Mouse (Mus musculus) lung, postnatal 25 days (tissue): ENCODE data around the gene Cdyl.

Experiments
- DNase-seq: peaks from one replicate; pipeline ENCODE4 v3.0.0; 2022; ENCODE audit warnings: low spot score

Gene Cdyl

DNA sequence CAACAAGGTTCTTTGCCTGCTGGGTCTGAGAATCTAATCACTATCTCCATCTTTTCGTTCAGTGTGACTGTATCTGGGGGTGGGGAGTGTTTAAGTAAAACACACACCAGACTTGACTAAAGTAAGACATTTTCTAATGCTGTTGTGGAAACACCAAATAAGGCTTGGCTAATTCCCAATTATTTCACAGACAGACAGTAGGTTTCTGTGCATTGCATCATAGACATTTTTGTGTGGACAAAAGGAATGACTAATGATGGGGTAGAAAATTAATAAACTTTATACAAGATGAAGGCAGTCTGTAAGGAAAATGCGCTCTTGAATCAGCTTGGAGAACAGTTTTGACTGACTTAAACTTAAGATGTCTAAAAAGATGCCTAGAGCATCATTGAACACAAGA, 100.7 kb downstream of the Cdyl start:
- DNase-seq, result no peak

DNA sequence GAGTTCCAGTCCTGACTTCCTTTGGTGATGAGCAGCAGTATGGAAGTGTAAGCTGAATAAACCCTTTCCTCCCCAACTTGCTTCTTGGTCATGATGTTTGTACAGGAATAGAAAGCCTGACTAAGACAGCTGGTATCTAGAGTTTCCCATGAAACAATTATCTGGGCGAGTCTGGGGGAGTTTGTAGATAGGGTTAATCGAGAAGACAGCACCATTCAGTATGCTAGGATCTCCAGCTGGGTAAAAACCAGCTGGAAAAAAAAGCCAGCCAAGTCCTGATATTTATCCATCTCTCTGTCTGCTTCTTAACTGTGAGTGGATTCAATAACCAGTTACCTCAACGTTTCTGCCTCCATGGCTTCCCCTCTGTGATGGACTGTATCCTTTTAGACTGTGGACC, 104.9 kb downstream of the Cdyl start:
- DNase-seq, result no peak

DNA sequence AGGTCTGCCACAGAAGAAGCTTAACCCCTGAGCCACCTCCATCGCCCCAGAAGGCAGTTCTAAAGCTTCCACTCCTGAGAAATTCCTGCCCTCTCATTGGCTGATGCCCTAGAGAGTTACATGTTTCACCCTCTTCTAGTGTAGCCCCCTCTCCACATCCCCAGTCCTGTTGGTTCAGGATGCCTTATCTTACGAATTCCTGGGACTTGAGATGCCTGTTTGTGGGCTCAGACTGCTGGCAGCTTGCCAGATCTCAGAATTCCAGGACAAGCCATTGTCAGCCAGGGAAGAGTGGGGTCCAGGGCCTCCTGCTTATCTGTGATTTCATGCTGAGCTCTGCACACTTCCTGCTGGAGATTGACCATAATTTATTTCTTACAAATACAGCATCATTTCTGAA, 106.2 kb downstream of the Cdyl start:
- no peak for DNase-seq

DNA sequence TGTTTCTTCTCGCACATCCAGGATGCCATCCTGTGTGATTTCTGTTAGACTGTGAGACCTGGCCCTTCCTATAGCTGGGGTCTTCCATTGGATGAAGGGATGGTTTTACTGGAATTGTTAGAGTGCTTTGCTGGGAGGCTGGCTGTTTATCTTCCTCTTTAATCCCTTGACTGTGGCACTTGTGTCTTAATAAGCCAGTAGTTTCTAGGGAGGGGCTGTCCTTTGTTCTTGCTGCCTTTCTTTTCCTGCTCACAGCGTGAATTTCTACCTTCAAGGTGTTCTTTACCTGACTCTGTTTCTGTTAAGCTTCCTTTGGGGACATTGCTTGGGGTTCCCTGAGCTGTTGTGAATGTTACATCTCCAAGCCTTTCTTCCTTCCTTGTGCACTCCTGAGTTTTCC, 110.0 kb downstream of the Cdyl start:
- no peak for DNase-seq

DNA sequence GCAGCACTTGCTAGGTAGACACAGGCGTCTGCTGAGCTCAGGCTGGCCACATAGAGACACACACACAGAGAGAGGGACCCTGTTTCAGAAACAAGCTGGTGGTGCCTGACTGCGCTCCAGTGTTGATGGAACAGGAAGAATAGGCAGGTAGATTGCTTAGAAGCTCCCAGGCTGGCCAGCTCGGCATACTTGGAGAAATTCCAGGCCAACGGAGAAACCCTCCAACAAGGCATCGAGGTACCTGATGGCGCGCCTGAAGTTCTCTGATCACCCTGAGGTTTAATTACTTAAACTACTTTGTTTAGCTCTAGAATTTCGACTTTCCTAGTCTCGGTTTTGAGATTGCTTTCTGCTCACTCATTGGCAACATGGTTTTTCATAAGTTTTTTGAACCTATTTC, 110.8 kb downstream of the Cdyl start:
- DNase-seq, result no peak

DNA sequence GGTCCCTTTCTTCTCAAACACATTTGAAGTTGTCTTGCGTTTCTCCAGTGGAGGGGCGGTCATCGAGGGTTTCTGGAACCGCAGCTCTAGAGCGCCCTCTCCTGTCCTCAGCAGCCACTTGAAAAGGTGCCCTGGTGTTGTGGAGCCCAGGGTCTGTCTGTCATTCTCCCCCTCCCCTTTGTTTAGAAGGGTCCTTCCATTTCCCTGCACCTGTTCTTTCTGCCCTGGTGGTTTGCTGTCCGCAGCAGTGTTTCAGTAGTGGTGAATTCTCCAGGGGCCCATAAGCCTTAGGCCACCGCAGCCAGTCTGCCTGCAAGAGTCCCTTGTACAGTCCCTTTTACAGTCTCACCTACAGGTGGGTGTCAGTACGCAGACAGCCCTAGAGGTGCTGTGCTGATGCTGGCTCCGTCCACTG, 112.3 kb downstream of the Cdyl start:
- peak; percentile 35 for DNase-seq

DNA sequence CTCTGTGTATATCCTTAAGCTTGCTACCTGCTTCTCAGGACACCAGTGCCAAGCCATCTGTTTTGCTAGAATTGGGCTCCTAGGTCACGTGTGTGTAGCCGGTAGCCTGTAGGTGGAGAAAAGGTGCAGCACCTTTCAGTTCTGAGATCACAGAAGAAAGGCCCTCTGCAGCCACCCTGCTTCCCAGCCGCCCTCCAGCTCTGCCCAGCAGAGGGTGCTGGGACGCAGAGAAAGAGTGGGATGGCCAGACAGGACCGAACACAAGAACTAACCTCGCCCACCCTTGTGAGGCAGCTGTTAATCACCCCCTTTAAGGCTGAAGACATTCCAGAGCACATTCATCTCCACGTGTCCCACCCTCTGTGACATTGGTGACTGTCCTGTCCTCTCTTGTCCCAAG, 114.1 kb downstream of the Cdyl start:
- no peak for DNase-seq

DNA sequence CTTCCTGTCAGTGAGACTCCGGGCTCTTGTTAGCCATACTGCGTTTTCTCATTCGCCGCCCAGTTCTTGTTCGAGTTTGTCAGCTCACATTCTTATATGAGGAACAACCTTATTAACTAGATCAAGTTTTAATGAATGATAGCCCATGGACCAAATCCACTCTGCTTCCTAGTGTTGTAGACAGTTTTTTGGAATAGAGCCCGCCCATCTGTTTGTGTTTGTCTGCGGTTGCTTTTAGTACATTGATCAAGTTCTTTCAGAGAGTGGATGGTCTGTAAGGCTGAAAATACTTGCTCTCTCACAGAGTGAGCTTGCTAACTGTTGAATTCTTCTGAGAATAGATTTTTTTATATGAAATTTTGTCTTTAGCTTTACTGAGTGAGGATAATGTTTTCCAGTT, 116.5 kb downstream of the Cdyl start:
- DNase-seq, result no peak

DNA sequence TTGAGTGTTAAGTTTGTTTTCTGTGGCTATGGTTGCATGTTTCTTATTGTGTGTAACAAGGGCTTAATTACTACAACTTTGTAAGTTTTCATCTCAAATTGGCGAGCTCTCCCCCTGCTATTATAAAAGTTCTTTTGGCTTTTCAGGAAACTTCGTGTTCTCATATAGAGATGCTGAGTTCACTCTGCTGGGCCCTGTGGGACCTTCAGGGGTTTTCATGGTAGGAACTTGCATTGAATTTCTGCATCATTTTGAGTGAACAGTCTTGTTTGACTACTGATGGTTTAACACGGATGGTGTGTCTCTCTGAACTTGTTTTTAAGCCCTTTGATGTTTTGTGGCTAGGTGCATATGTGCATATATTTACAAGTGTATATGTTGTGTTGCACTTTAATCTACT, 121.1 kb downstream of the Cdyl start:
- DNase-seq, result no peak

DNA sequence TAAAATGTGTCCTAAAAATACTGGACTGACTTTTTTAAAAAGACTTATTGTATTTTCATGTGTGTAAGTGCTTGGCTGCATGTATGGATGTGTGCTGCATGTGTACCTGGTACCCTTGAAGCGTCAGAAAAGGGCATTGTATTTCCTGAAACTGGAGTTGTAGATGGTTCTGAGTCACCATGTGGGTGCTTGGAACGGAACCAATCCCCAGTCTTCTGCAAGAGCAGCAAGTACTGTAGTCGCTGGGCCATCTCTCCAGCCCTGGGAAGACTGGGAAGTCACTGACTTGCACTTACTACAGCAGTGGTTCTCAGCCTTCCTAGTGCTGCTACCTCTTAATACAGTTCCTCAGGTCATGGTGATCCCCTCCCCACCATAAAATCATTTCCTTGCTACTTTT, 122.1 kb downstream of the Cdyl start:
- no peak for DNase-seq

DNA sequence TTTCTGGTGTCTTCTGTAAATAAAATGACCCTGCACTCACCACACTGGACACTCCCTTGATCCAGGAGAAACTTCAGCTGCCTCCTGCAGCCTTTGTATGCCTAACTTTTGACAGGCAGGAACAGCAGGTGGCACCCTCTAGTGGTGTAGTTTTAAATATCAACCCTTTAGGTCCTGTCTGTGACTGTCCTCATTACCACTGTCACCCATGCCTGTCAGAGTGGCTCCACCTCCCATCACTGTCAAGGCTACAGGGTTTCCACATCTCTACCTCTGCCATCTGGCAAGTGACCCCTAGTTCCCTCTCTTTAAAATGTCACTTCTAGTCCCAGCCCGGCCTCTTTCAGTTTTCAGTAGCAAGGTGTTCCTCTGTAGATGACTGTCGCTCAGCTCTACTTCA, 123.3 kb downstream of the Cdyl start:
- peak; percentile 75 for DNase-seq

DNA sequence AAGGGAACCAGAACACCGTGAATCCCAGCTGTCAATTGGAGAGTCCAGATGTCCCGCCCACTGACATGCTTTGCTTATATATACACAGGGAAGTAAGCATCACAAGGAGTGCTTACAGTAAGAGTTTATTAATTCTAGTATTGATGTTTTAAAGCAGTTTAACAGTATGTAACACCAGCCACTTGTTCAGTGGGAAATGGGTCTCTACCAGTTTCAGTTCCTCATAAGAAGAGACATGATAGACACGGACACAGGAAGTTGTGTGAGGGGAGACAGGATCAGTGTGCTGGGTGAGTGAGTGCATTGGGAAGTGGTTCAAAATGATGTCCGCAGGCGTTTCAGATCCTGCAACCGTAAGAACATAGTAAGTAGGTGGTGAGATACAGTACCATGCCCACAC, 123.9 kb downstream of the Cdyl start:
- DNase-seq, result peak; percentile 44

DNA sequence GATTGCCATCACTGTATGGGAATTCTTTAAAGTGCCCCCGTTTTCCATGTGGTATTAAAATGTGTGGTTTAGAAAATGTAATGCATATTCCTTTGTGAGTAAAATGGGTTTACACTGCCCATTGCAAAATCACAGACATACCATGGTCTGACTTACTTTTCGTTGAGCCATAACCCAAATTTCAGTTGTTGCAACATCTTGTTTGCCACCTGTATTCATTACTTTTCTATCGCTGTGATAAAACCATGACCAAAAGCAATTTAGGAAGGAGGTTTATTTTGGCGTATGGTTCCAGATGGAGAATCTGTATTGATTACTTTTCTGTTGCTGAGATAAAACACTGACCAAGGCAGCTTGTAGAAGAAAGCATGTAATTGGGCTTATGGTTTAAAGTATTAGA, 124.6 kb downstream of the Cdyl start:
- no peak for DNase-seq

DNA sequence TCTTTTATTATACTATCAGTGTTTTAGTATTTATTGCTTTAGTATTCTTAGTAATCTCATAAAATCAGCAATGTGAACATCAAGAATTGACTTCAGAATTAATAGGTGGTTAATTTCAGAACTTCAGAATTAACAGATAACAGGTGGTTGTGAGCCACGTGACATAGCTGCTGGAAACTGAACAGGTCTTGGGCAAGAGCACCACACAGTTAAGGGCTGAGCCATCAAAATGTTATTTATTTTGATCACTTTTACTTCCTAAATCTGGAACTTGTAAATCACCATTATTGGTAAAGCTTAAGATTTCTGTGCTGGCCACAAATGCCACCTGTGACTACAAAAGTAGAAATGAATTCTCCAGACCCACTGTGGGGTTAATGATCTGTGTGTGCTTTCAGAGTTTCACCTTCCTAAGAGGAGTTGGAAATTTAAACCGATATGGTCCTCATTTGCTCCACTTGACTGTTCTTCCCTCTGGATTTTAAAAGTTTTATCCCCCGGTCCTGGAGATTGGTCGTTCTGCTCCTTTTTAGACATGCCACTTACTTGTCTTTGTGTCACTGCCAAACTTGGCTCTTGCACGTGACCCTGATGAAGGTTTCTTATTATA, 125.8 kb downstream of the Cdyl start:
- DNase-seq, result no peak

DNA sequence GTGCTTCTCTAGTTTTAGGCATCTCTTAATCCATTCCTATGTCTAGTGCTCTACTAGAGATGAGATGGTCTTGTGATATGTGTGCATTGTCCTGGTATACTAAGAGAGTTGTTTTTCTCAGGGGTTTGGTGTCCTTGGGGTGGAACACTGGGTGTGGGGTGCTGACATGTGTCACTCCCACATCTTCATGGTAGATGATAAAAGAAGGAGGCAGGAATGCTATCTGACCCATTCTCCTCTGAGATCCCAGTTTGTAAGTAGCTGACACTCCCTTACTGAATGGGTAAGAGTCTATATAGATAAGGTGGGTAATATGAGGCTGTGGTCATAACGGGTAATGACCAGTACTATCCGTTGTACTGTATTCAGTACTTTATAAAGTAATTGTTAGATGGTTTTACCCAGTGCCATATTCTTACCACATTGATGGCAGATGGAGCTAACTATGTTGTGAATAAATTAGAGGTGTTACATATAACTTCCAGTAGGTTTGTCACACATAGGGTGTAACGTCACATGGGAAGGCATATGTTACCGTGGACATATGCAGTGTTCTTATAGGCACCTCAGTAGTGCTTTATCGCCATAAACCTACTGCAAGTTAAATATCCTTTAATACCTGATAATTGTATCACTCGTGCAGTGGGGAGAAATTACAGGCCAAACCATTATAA, 127.2 kb downstream of the Cdyl start:
- DNase-seq, result no peak

DNA sequence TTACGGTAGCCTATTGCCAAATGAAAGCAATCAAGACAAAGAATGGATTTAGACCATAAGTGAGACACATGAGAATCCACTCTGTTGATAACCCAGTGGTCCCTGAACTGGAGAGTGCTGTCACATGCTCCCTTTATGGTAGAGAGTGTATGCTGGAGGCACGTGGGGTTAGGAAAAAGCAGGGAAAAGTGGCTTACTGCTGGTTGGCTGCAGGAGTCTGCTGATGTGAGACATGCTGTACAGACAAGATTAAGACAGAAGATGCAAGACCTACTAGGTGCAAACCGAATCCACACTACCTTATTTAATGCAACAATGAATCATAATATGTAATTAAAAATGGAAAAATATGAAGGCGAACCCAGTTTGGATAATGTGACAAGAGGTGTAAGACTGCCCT, 129.9 kb downstream of the Cdyl start:
- no peak for DNase-seq

DNA sequence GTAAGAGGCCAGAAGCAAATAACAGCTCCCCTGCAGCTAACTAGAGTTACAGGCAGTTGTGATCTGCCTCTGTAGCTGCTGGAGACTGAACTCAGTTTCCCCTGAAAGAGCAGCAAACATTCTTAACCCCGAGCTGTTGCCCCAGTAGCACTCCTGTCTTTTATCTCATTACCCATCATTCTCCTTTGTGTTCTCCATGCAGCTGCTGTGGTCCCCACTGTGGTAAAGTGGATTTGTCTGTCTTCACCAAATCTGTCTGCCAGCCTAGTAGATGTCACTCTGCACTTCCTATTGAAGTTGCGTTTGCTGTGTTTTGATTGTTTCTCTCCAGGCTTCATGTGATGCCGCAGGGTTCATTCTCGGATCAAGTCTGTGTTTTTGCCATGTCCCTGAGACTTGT, 130.8 kb downstream of the Cdyl start:
- no peak for DNase-seq

DNA sequence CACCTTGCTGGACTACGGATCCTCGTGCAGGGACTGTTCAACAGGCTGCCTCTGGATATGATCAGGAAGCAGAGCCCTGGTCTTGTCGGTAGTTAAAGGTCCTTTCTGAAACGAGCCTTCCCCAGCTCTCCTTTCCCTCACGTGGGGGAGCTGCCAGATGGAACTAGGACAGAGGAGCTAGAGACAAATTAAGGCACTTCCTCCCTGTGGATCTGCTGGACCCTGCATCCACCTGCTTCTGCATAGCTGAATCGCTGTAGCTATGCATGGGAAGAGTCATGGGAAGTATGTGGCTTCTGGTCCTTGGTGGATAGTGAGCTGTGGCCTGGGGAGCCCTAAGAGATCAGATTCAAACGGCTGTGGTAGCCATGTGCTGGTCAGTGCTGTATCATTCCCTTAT, 134.7 kb downstream of the Cdyl start:
- no peak for DNase-seq

DNA sequence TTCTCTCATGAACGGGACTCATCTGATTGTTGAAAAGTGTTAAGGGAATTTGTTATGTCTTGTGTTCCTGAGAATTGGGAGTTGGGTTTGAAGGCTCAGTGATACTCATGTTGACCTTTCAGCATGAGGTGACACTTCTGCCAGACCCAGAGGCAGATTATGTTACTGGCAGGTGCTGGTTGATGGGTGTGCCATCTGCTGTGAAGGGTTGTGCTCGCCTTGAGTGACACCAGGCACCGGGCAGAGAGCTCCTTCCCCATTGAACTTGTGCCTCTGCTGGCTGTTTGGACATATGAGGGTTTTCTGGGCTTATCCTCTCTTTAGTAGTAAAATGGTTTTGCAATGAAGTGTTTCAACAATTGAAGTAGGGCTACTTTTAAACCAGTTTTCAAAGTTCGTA, 135.1 kb downstream of the Cdyl start:
- DNase-seq, result no peak

DNA sequence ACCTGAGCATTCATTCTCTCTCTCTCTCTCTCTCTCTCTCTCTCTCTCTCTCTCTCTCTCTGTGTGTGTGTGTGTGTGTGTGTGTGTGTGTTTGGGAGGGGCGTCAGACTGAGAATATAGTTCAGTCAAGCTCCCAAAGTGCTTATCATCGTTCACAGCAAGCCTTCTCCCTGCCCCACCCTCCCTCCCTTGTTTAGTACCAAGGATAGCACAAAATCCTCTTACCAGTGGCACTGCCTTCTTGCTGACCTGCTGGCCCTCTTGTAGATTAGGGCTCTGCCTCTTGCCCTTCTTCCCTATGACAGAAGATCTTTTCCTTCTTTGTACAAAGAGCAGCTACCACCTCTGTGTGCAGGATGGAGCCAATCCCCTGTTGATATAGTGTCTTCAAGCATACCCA, 136.3 kb downstream of the Cdyl start:
- DNase-seq, result no peak

DNA sequence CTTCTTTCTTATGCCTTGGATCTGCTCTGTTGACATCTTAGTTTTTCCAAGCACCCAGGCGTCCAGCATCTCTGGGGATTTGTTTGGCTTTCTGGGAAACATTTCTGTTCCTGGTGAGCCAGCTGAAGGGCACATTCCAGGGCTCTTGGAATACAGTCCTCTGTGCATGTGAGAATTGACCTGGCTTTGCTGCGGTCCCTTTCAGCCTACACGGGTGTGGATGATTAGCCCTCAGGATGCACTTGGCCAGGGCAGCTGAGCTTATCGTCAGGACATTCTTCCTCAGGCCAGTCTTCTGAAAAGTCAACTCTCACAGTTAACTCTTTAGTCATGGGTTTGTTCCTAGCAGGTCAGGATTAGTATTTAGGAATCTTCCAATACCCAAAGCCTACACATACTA, 136.7 kb downstream of the Cdyl start:
- DNase-seq, result no peak

DNA sequence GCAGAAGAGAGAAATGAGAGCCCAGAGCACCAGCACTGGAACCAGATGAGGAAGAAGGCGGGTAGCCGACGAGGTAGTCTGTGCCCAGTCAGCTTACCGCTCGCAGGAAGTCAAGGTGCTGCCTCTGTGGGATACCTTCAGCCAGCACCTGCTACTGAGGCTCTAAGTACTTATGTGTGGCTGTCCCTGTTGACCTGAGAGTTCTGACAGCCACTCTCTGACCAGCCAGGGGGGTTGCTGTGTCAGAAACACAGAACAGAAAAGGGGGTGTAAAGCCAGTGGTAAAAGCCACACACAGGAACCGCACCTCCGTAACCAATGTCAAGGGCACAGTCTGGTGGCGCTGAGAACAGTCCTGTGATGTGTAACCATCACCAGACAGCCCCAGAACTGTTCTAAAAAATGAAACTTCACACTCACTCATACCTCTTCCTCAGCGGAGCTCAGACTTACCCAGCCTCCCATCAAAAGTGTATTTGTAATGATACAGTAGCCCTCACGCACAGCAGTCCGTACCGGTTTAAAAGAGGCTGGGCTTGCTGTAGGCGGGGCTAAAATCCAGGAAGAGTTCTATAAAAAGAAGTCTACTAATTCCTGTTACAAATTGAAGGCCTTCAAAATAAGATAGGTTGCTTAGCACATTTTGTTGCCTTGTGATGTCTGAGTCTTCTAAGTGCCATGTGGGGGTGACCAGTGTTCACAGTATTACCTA, 138.3 kb downstream of the Cdyl start:
- no peak for DNase-seq

DNA sequence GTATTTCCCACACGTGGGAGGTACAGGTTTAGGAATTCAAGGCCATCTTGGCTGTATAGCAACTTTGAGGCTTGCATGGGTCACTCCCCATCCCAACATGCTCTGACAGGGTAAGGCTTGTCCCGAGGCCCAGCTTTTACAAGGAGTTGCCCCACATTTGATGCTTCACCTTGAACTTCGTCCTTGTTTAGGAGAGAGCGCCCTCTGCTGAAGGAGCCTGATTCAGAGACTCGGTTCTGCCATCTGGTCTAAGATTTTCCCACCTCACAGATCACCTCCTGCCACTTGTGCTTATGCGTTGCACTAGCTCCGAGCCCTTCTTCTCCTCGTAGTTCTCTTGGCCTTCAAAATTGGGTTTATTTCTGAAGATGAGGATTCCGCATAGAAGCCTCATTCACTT, 139.0 kb downstream of the Cdyl start:
- DNase-seq, result peak; percentile 32

DNA sequence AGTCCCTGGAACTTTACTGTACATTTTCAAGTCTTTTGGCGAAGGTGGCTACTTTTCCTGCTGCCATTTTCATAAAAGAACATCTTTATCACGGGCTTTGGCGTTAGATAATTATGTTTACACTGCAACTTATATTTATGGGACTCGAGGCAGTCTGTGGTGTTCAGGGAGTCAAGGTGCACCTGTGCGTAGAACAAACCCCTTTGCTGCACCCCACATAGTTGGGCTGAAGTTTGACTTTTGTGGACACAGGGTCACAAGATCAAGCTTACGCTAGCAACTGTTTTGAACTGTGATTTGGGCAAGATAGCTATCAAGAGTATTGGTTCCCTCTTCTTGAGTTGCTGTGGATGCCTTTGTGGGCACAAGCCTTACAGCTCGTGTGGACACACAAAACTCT, 140.6 kb downstream of the Cdyl start:
- DNase-seq, result no peak
